Mouse (Mus musculus) heart, embryonic 10.5 days (tissue): ENCODE measurements around the gene Tbce. TPM values are rescaled to one million over a fixed set of nuclear protein-coding genes. Genes with fewer than 3 reads are reported as not detected.
"Not testable (repeated sequence)": the region's sequence is repeated elsewhere in the genome, so short reads cannot be mapped to it uniquely, and the experiment has no call there.

Experiments
- DNase-seq: peaks from one replicate; pipeline ENCODE4 v3.0.0-alpha.2; 2017; ENCODE audit warnings: low spot score
- H3K27ac ChIP-seq: fragments of 300-500 bp; sonication (generic); 2 replicates; pipeline ENCODE4 v1.5.1; 2016; ENCODE audit warnings: mild to moderate bottlenecking
- H3K27me3 ChIP-seq: fragments of 300-500 bp; sonication (generic); 2 replicates; pipeline ENCODE4 v1.6.1; 2016; ENCODE audit warnings: mild to moderate bottlenecking; ENCODE audit not compliant: poor library complexity, insufficient read depth, severe bottlenecking
- H3K36me3 ChIP-seq: fragments of 300-500 bp; sonication (generic); 2 replicates; pipeline ENCODE4 v1.6.1; 2016; ENCODE audit warnings: mild to moderate bottlenecking, moderate library complexity
- H3K4me1 ChIP-seq: fragments of 300-500 bp; sonication (generic); 2 replicates; pipeline ENCODE4 v1.6.1; 2016; ENCODE audit warnings: mild to moderate bottlenecking
- H3K4me3 ChIP-seq: fragments of 300-500 bp; sonication (generic); 2 replicates; pipeline ENCODE4 v1.5.1; 2016; ENCODE audit warnings: mild to moderate bottlenecking, moderate library complexity
- H3K9me3 ChIP-seq: fragments of 300-500 bp; sonication (generic); 2 replicates; pipeline ENCODE4 v1.6.1; 2016; ENCODE audit warnings: mild to moderate bottlenecking, moderate library complexity
- WGBS: fragments of 180-500 bp; shearing (Covaris S2); methylation state at CpG from one replicate; pipeline ENCODE4 v1.1.7; 2016; 5-methylcytosine and 5-hydroxymethylcytosine counted together
- polyA plus RNA-seq: library from polyadenylated mRNA; unstranded; fragments of >200 nt; fragmentation: Nextera tagmentation; extraction: Ambion mirVana; gene quantifications from 2 replicates; pipeline ENCODE4 v1.2.1, GENCODE M21; 2016

Gene Tbce
- polyA plus RNA-seq, 1 experiment from 2014 or later: 46.0 TPM

DNA sequence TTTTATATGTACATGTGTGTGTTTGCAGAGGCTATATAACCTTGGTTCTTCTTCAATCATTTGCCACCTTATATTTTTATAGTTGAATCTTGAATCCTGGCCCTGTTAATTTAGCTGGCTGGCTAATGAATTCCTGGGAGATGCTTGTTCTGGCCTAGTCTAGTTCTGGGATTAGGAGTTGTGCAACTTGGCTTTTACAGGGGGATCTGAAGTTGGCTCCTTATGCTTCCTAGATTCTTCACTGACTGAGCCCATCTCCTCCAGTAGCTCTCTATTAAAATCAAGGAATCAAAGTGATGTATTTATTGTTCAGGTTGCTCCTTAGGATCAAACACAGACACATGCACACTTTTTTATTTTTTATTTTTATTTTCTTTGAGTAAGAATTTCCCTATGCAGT, 20.1 kb upstream of the Tbce start:
- peaks cover 24% of the 10 kb centered on the region for H3K36me3 ChIP-seq
- H3K9me3 ChIP-seq: no peaks in the 10 kb centered on the region
- DNase-seq: no peak
- no peak overlapping the region for H3K27ac ChIP-seq
- H3K4me3 ChIP-seq: no peak overlapping the region
- no peaks in the 10 kb centered on the region for H3K27me3 ChIP-seq
- peaks cover 9% of the 10 kb centered on the region; the same call in 1 of the 2 replicates for H3K4me1 ChIP-seq

DNA sequence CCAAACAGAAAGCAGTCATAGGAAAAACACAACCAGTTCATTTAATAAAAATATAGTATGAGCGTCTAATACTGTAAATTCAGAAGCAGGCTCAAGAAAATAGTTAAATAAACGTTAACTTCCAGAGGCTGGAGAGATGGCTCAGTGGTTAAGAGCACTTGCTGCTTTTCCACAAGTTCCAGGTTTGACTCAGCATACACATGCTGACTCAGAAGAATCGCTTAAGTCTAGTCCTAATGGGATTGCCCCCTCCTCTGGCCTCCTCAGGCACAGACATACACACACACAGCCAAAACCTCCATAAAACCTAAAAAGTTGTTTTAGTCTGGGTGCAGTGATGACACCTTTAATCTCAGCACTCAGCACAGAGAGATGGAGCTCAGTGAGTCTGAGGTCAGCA, 17.4 kb upstream of the Tbce start:
- WGBS: 93% methylated on average over 3 of the region's 3 CpGs
- 0 out of 2 replicates have a peak, but pooled peaks cover 6% of the 10 kb centered on the region for H3K4me1 ChIP-seq
- H3K27me3 ChIP-seq: no peaks in the 10 kb centered on the region
- no peak for DNase-seq
- H3K36me3 ChIP-seq: peaks cover 52% of the 10 kb centered on the region
- no peak overlapping the region for H3K4me3 ChIP-seq
- no peaks in the 10 kb centered on the region for H3K9me3 ChIP-seq
- H3K27ac ChIP-seq: no peak overlapping the region

DNA sequence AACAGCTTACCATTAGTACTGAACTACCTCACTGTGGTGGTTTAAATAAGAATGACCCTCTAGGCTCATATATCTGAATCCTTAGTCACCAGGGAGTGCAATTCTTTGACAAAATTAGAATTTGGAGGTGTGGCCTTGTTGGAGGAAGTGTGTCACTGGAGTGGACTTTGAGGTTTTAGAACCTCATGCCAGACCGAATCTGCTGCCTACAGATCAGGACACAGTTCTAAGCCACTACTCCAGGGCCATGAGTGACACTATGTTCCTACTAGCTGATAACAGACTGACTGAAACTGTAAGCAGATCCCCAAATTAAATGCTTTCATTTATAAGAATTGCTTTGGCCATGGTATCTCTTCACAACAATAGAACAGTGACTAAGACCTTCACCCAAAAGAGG, 10.4 kb upstream of the Tbce start:
- H3K4me1 ChIP-seq: no peaks in the 10 kb centered on the region
- DNase-seq: no peak
- H3K27ac ChIP-seq: no peak overlapping the region
- H3K4me3 ChIP-seq: no peak overlapping the region
- no peaks in the 10 kb centered on the region for H3K9me3 ChIP-seq
- H3K36me3 ChIP-seq: peaks cover 78% of the 10 kb centered on the region
- H3K27me3 ChIP-seq: no peaks in the 10 kb centered on the region
- 81% methylated on average over 1 of the region's 1 CpGs for WGBS

DNA sequence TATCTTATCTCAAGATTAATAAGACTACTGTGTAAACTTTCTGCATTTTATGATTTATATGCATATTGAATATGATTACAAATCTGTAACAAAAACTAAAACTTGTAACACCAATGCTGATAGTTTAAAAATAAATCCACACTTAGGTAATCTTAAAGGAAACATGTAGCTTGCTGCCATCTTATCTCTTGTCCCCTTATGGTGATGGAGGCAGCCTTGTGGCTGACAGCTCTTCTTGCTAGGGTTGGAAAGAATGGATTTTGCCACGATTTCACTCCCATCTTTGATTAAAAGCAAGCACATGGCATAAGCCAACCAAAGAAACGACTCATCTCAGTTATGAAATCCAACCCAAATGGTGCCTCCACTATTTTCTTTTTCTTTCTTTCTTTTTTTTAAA, 5.1 kb upstream of the Tbce start:
- no peak for DNase-seq
- H3K9me3 ChIP-seq: no peaks in the 10 kb centered on the region
- H3K36me3 ChIP-seq: peaks cover 28% of the 10 kb centered on the region
- H3K4me1 ChIP-seq: no peaks in the 10 kb centered on the region; the same call in 1 of the 2 replicates
- no peak overlapping the region for H3K4me3 ChIP-seq
- H3K27ac ChIP-seq: no peak overlapping the region
- H3K27me3 ChIP-seq: no peaks in the 10 kb centered on the region
- 74% methylated on average over 2 of the region's 2 CpGs for WGBS

DNA sequence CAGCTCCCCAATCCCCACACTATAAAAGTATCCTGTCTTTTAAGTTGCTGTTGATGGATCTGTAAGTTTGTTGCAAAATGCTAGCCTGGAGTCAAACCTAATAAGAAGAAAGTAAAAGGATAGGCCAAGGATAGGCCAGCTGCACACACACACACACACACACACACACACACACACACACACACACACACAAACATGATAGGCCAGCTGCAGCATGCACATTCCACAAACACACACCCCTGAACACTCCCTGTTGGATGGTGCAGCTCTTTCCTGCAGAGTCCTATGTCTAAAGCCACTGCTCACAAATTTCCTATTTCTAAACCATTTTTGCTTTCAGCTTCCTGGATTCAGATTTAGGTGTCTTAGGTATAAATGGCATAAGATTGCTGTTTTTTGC, 4.4 kb upstream of the Tbce start:
- Histone ChIP-seq H3K27me3 (no peaks in the 10 kb centered on the region), H3K36me3 (peaks cover 21% of the 10 kb centered on the region), H3K4me1 (peaks cover under 1% of the 10 kb centered on the region), H3K9me3 (no peaks in the 10 kb centered on the region), H3K4me3 (no peak overlapping the region), H3K27ac (no peak overlapping the region)
- no peak for DNase-seq

DNA sequence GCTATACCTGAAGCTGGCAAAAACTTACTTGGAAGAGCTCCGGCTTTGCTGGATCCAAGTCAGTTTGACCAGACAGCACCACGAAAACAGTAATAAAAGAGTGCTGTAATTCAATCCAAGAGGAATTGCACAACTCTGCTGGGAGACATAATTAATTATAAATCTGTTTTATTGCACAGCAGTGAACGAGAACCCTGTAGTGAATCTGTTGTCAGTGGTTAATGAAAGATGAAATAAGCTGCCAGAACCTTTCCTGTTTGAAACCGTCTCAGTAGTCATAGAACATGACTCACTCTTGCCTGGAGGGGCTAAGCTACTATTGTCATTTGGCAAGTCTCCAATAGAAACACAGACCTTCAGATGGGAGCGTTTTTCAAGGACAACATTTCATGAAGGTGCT, 748 bp upstream of the Tbce start:
- Histone ChIP-seq H3K27me3 (no peaks in the 10 kb centered on the region), H3K4me1 (peaks cover 5% of the 10 kb centered on the region), H3K4me3 (peak overlapping the region; percentile 74), H3K27ac (peak overlapping the region; percentile 97), H3K36me3 (no peaks in the 10 kb centered on the region), H3K9me3 (no peaks in the 10 kb centered on the region)
- DNase-seq: no peak
- WGBS: 61% methylated on average over 5 of the region's 5 CpGs

DNA sequence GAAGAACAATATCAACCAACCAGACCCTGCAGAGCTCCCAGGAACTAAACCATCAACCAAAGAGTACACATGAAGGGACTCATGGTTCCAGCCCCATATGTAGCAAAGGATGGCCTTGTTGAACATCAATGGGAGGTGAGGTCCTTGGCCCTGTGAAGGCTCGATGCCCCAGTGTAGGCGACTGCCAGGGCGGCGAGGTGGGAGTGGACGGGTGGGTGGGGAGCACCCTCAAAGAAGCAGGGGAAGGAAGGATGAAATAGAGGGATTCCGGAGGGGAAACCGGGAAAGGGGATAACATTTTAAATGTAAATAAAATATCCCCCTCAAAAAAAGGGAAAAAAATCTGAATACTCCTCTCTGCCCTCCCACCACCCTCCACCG, 537 bp downstream of the Tbce start:
- Histone ChIP-seq H3K4me1 (peaks cover 5% of the 10 kb centered on the region), H3K27ac (peak overlapping the region; percentile 97), H3K36me3 (no peaks in the 10 kb centered on the region), H3K27me3 (no peaks in the 10 kb centered on the region), H3K9me3 (no peaks in the 10 kb centered on the region), H3K4me3 (peak overlapping the region; percentile 74)
- WGBS: 4% methylated on average over 8 of the region's 8 CpGs
- no peak for DNase-seq

DNA sequence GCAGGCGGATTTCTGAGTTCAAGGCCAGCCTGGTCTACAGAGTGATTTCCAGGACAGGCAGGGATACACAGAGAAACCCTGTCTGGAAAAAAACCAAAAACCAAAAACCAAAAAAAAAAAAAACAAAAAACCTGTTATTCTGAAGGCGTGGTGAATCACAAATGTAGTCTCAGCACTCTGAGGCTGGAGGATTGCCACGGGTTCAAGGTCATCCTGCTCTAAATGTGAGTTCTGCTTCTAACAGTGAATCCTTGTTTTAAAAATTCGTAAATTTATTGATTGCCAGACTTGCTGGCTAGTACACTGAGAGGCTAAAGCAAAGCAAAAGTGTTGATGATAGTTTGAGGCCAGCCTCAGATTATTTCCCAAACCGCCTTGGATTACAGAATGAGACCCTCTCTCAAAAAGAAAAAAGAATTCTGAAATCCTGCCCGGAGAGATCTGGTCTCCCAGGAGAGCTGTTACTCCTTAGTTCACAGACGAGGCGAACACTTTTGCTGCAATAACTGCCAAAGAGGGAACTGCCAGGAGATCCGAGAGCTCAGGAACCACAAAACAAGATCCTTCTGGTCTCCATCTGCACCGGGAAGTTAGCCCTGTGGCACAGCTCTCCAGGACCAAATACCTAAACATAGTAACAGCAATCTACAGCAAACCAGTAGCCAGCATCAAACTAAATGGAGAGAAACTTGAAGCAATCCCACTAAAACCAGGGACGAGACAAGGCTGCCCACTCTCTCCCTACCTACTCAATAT, 3.4 kb downstream of the Tbce start:
- no peaks in the 10 kb centered on the region for H3K36me3 ChIP-seq
- no peak overlapping the region for H3K27ac ChIP-seq
- peaks cover 5% of the 10 kb centered on the region for H3K4me1 ChIP-seq
- H3K9me3 ChIP-seq: no peaks in the 10 kb centered on the region
- no peak overlapping the region for H3K4me3 ChIP-seq
- H3K27me3 ChIP-seq: no peaks in the 10 kb centered on the region
- no peak for DNase-seq
- 95% methylated on average over 11 of the region's 11 CpGs for WGBS

DNA sequence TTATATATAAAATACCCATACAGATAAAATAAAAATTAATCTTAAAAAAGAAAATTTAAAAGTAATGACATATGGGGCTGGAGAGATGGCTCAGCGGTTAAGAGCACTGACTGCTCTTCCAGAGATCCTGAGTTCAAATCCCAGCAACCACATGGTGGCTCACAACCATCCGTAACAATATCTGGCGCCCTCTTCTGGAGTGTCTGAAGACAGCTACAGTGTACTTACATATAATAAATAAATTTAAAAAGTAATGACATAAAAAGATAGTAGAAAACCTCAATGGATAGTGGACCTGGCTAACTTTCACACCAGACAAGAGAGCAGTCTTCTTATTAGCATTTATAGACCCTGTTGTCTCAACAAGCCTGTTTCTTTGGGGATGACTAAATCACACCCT, 4.1 kb downstream of the Tbce start:
- not testable (repeated sequence) for H3K4me1 ChIP-seq, H3K27ac ChIP-seq, H3K27me3 ChIP-seq, DNase-seq, H3K4me3 ChIP-seq, H3K9me3 ChIP-seq, H3K36me3 ChIP-seq
- 92% methylated on average over 3 of the region's 3 CpGs for WGBS

DNA sequence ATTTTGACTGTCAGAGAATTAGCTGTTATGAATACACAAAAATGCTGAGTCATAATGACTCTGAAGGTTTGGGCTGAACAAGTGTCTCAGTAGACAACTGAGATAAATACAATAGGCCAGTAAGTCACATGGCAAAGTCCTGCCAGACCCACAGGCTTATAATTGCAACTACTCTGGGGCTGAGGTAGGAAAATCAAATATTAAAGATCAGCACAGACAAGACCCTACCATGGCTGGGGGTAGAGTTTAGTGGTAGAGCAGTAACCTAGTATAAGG, 5.4 kb downstream of the Tbce start:
- Histone ChIP-seq H3K9me3 (no peaks in the 10 kb centered on the region), H3K4me3 (no peak overlapping the region), H3K27me3 (no peaks in the 10 kb centered on the region), H3K4me1 (peaks cover 5% of the 10 kb centered on the region), H3K36me3 (peaks cover 5% of the 10 kb centered on the region; the same call in 1 of the 2 replicates), H3K27ac (peak overlapping the region; percentile 62; the same call in 1 of the 2 replicates)
- DNase-seq: no peak

DNA sequence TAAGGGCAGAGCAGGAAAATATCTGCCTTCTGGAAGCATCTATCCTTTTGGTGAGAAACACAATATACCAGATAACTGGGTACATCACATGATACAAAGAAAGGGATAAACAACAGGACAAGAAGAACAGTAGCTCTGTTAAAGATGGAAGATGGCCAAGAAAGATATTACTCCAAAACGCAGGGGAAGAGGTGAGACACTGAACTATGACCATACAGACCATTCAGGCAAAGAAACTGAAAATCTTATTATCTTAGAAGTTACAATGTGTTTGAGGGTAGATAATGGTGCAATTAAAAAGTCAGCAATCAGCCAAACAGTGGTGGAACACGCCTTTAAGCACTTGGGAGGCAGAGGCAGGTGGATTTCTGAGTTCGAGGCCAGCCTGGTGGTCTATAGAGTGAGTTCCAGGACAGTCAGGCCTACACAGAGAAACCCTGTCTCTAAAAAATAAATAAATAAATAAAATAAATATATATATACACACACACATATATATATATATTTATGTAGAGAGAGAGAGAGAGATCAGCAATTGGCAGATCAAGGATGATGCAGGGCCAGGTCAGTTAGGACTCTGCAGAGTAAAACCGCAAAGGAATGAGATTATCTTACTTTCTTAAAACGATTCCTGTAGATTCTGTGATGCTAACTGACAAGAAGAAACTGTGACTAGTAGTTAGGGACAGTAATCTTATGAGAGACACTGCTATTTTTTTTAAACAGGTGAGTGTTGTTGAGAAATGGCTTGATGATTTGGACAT, 5.9 kb downstream of the Tbce start:
- Histone ChIP-seq H3K27ac (no peak overlapping the region), H3K9me3 (no peaks in the 10 kb centered on the region), H3K27me3 (no peaks in the 10 kb centered on the region), H3K36me3 (peaks cover 8% of the 10 kb centered on the region; the same call in 1 of the 2 replicates), H3K4me3 (no peak overlapping the region), H3K4me1 (peaks cover under 1% of the 10 kb centered on the region)
- no peak for DNase-seq
- 84% methylated on average over 5 of the region's 5 CpGs for WGBS

DNA sequence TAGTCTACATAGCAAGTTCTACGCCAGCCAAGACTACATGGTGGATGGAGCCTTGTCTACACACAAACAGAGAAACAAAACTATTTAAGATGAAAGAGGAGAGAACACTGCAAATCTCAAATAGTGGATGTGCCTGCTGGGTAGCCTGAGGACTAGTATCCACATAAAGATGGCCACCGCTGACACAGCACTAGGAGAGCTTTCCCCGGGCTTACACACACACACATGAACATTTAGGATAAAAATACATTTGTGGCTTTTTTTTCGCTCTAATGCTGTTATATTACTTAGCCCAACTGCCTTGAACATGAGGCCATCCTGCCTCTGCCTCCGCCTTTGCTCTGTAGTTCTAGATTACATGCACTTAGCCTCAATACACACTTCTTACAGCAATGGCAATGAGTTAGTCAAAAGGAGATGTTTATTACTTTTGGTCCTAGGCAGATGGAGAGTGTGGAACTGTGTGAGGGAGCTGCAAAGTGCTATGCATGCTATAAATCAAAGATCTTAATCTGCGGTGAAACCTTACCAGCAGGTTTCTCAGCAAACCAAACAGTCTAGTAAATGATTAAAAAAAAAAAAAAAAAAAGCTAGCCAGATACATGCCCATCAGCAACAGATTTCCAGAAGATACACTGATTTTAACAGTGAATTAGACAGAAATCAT, 13.2 kb downstream of the Tbce start:
- 93% methylated on average over 6 of the region's 6 CpGs for WGBS
- H3K4me1 ChIP-seq: no peaks in the 10 kb centered on the region
- no peaks in the 10 kb centered on the region for H3K9me3 ChIP-seq
- H3K27ac ChIP-seq: no peak overlapping the region
- H3K4me3 ChIP-seq: no peak overlapping the region
- H3K27me3 ChIP-seq: no peaks in the 10 kb centered on the region
- DNase-seq: no peak
- H3K36me3 ChIP-seq: peaks cover 29% of the 10 kb centered on the region

DNA sequence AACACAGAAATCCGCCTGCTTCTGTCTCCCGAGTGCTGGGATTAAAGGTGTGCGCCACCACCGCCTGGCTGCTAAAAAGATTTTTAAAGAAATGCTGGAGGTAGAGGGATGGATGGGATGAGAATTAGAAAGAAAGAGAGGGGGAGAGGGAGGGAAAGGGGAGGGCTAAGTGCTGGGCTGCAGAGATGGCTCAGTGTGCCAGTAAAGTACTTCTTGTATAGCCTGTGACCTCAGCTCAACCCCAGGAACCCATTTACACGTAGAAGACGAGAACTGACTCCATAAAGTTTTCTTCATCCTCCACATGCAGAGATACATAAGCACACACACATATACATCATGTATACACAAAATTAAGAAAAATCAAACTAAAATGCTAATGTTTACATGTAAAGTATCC, 13.9 kb downstream of the Tbce start:
- Histone ChIP-seq H3K4me1 (no peaks in the 10 kb centered on the region), H3K9me3 (no peaks in the 10 kb centered on the region), H3K4me3 (no peak overlapping the region), H3K27me3 (no peaks in the 10 kb centered on the region), H3K27ac (no peak overlapping the region), H3K36me3 (peaks cover 27% of the 10 kb centered on the region)
- no peak for DNase-seq
- WGBS: 89% methylated on average over 6 of the region's 6 CpGs
